Mouse (Mus musculus) erythroblast, embryonic 14.5 days (primary cell): ENCODE measurements around the gene Arrdc2.

ENCODE experiments used
- GATA1 ChIP-seq: IDR thresholded peaks from 2 replicates; pipeline ENCODE4 v1.6.1; 2012; ENCODE audit warnings: low read length, inconsistent platforms, mixed read lengths
- TAL1 ChIP-seq: IDR thresholded peaks from 3 replicates; pipeline ENCODE4 v1.6.1; 2012; ENCODE audit warnings: low read length, inconsistent platforms, mixed read lengths

GRCm38 (mm10) chr8:70842484-70842883 is 3.0 kb upstream of the Arrdc2 start:
- TF ChIP-seq TAL1 (no peak), GATA1 (no peak)
